Mouse (Mus musculus): ENCODE data around the gene Tfap2b. TPM values are rescaled to one million over a fixed set of nuclear protein-coding genes. Genes with fewer than 3 reads are reported as not detected.

Gene Tfap2b
- polyA plus RNA-seq, 1 experiment from 2014 or later: not detected

DNA sequence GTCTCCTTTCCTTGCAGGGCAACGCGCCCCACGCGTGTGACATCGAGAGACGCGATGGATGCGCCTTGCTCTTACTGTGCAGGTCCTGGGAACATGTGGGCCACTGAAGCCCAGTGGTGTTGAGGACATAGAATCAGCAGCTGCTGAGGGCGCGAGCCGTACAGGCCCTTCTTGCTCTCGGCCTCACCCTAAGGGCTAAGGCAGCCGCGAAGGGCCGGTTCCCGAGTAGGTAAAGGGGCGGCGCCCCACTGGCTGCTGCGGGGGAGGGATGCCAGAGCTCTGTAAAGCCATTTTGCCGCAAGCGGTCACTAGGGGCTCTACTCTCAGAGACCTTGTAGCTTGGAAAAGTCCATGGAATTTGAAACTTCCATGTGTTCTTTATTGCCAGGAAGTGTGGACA is 27.9 kb downstream of the Tfap2b start:
- no peak for TF ChIP-seq EP300 (IDR thresholded peaks at IDR 0.05; ENCODE audit: low read depth)
- no peak for TF ChIP-seq CTCF (IDR thresholded peaks at IDR 0.05; ENCODE audit: low read depth)
- H3K4me2 ChIP-seq (ENCODE audit: low read depth, low read length): no peak overlapping the region
- WGBS (ENCODE audit: insufficient replicate concordance): 6% methylated on average over 21 of the region's 21 CpGs
- H3K4me1 ChIP-seq (ENCODE audit: insufficient read depth): no peaks in the 10 kb centered on the region
- peaks cover 68% of the 10 kb centered on the region for H3K27me3 ChIP-seq (ENCODE audit: insufficient read depth, low read length)
- H3K9me3 ChIP-seq (ENCODE audit: low read length): no peaks in the 10 kb centered on the region
- H3K27ac ChIP-seq (ENCODE audit: low read depth): no peak overlapping the region
- no peak for DNase-seq
- no peak overlapping the region for H3K9ac ChIP-seq (replicated peaks)
- H3K36me3 ChIP-seq (replicated peaks; ENCODE audit: insufficient read depth, low read length): no peaks in the 10 kb centered on the region
- no peak overlapping the region for H3K4me3 ChIP-seq (ENCODE audit: low read depth, low read length)
- no peak for ATAC-seq

DNA sequence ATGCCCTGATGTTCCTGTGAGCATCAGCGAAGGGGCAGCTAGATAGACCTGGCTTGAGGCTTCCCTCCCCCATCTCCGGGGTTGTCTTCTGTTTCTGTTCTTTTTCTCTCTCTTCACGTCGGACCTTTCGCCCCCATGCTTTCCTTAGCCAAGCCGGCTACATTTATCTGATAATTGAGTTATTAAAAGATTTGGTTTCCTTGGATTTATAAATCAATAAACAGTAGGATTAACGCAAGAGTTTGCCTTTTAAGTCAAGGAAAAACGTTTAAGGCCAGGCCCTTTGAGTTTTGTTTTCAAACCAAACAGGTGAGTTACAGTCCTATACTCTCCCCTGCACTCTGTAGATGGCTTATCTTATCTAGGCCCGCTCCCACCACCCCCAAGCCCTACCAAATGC is 28.3 kb downstream of the Tfap2b start:
- Histone ChIP-seq H3K9ac (replicated peaks) (no peak overlapping the region), H3K4me3 (ENCODE audit: low read depth, low read length) (no peak overlapping the region), H3K4me1 (ENCODE audit: insufficient read depth) (no peaks in the 10 kb centered on the region), H3K4me2 (ENCODE audit: low read depth, low read length) (no peak overlapping the region), H3K36me3 (replicated peaks; ENCODE audit: insufficient read depth, low read length) (no peaks in the 10 kb centered on the region), H3K27ac (ENCODE audit: low read depth) (no peak overlapping the region), H3K9me3 (ENCODE audit: low read length) (no peaks in the 10 kb centered on the region), H3K27me3 (ENCODE audit: insufficient read depth, low read length) (peaks cover 71% of the 10 kb centered on the region)
- no peak for ATAC-seq
- TF ChIP-seq CTCF (IDR thresholded peaks at IDR 0.05; ENCODE audit: low read depth) (no peak), EP300 (IDR thresholded peaks at IDR 0.05; ENCODE audit: low read depth) (no peak)
- no peak for DNase-seq
- WGBS (ENCODE audit: insufficient replicate concordance): 2% methylated on average over 9 of the region's 9 CpGs

DNA sequence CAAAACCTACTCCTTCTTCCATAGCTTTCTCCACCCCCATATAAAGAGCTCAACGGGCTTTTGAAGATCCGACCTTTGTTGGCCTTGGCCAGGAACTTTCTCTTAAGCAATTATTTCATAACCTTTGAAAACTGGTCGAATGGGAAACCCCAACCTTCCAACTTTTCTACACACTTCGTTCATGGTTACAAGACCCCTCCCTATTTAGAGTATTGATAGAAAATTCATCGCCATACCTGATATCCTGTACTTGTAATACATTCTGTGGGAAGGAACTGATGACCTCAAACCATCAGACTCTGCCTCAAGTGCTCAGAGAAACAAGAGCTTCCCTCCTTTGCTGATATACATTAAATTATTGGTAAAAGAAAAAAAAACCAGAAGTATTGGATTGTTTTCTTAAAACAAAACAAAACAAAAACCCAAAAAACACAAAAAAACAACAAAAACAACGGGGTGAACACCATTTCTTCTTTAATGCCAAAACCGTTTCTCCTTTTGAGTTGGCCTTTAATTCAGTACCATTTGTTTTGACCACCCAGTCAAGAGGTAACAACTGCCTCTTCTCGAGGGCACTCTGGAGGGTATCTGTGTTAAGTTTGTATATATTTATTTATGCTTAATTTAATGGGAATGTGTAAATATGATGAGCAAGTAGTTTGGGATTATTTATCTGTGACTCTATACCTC is 29.2 kb downstream of the Tfap2b start:
- Histone ChIP-seq H3K9ac (replicated peaks) (no peak overlapping the region), H3K9me3 (ENCODE audit: low read length) (no peaks in the 10 kb centered on the region), H3K27ac (ENCODE audit: low read depth) (no peak overlapping the region), H3K27me3 (ENCODE audit: insufficient read depth, low read length) (peaks cover 70% of the 10 kb centered on the region), H3K4me2 (ENCODE audit: low read depth, low read length) (no peak overlapping the region), H3K4me3 (ENCODE audit: low read depth, low read length) (no peak overlapping the region), H3K36me3 (replicated peaks; ENCODE audit: insufficient read depth, low read length) (no peaks in the 10 kb centered on the region), H3K4me1 (ENCODE audit: insufficient read depth) (no peaks in the 10 kb centered on the region)
- TF ChIP-seq EP300 (IDR thresholded peaks at IDR 0.05; ENCODE audit: low read depth): no peak
- TF ChIP-seq CTCF (IDR thresholded peaks at IDR 0.05; ENCODE audit: low read depth): no peak
- no peak for ATAC-seq
- 5% methylated on average over 8 of the region's 8 CpGs for WGBS (ENCODE audit: insufficient replicate concordance)
- DNase-seq: no peak

DNA sequence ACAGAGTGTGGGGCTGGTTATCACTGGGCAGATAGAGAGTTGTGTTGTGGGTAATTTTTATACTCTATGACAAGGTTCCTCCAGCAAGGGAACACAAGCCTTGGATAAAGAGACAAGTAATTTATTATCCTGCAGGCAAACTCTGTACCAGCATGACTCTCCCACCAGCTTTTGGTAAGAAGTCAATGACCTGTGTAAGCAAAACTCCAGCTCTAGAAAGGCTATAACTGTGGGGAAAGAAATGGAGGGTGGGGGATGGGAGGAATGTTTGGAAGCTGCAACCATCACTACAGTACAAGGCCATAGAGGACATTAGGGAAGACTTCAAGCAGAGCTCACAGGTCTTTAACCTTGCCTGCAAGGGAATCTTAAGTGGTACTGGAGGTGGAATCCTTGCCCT is 31.3 kb downstream of the Tfap2b start:
- DNase-seq (no peak), ATAC-seq (no peak)
- Histone ChIP-seq H3K9me3 (ENCODE audit: low read length) (no peaks in the 10 kb centered on the region), H3K9ac (replicated peaks) (no peak overlapping the region), H3K4me3 (ENCODE audit: low read depth, low read length) (no peak overlapping the region), H3K27ac (ENCODE audit: low read depth) (no peak overlapping the region), H3K36me3 (replicated peaks; ENCODE audit: insufficient read depth, low read length) (no peaks in the 10 kb centered on the region), H3K27me3 (ENCODE audit: insufficient read depth, low read length) (peaks cover 55% of the 10 kb centered on the region), H3K4me2 (ENCODE audit: low read depth, low read length) (no peak overlapping the region), H3K4me1 (ENCODE audit: insufficient read depth) (no peaks in the 10 kb centered on the region)
- TF ChIP-seq CTCF (IDR thresholded peaks at IDR 0.05; ENCODE audit: low read depth) (no peak), EP300 (IDR thresholded peaks at IDR 0.05; ENCODE audit: low read depth) (no peak)

DNA sequence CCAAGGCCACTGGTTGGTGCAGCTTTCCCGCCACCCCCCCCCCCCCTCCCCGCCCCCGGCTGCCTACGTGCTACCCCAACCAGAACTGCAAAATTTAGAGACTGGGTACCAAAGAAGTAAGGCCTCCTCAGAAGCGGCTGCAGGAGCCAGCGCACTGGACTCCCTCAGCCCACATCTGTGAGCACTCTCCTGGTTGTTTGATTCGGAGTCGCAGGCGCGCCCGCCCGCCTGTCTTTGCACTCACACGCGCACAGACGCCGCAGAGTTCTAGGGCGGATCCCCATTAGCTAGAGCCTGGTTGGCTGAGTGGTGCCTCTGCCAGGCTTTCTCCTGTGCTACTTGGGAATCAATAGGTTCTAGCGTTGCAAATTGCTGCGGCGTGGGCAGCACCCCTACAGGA is 32.6 kb downstream of the Tfap2b start:
- no peak overlapping the region for H3K4me3 ChIP-seq (ENCODE audit: low read depth, low read length)
- H3K4me1 ChIP-seq (ENCODE audit: insufficient read depth): no peaks in the 10 kb centered on the region
- TF ChIP-seq CTCF (IDR thresholded peaks at IDR 0.05; ENCODE audit: low read depth) (no peak), EP300 (IDR thresholded peaks at IDR 0.05; ENCODE audit: low read depth) (no peak)
- DNase-seq (no peak), ATAC-seq (no peak)
- 1% methylated on average over 18 of the region's 20 CpGs for WGBS (ENCODE audit: insufficient replicate concordance)
- no peaks in the 10 kb centered on the region for H3K9me3 ChIP-seq (ENCODE audit: low read length)
- no peak overlapping the region for H3K4me2 ChIP-seq (ENCODE audit: low read depth, low read length)
- H3K27me3 ChIP-seq (ENCODE audit: insufficient read depth, low read length): peaks cover 45% of the 10 kb centered on the region
- H3K36me3 ChIP-seq (replicated peaks; ENCODE audit: insufficient read depth, low read length): no peaks in the 10 kb centered on the region
- H3K9ac ChIP-seq (replicated peaks): no peak overlapping the region
- no peak overlapping the region for H3K27ac ChIP-seq (ENCODE audit: low read depth)

DNA sequence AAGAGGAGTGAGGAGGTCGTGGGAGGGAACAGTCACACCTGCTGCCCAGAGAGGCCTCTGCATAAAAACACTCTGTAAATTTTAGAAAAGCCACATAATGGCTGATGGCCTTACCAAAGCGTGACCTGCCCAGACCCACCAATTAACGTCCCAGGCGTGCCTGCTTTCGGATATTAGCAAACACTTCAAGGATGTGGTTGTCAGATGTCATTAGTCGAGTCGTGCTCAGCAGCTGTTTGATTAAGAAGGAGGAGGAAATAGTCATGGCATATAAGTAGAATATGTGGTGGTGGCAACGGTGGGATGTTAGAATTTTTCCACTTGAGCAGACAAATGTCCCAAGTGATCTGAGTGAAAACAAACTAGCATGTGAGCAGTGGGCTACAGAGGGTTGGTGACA is 33.3 kb downstream of the Tfap2b start:
- Histone ChIP-seq H3K4me2 (ENCODE audit: low read depth, low read length) (no peak overlapping the region), H3K4me3 (ENCODE audit: low read depth, low read length) (no peak overlapping the region), H3K9me3 (ENCODE audit: low read length) (no peaks in the 10 kb centered on the region), H3K27me3 (ENCODE audit: insufficient read depth, low read length) (peaks cover 38% of the 10 kb centered on the region), H3K4me1 (ENCODE audit: insufficient read depth) (no peaks in the 10 kb centered on the region), H3K36me3 (replicated peaks; ENCODE audit: insufficient read depth, low read length) (no peaks in the 10 kb centered on the region), H3K9ac (replicated peaks) (no peak overlapping the region), H3K27ac (ENCODE audit: low read depth) (no peak overlapping the region)
- DNase-seq (no peak), ATAC-seq (no peak)
- 7% methylated on average over 8 of the region's 8 CpGs for WGBS (ENCODE audit: insufficient replicate concordance)
- no peak for TF ChIP-seq CTCF (IDR thresholded peaks at IDR 0.05; ENCODE audit: low read depth)
- no peak for TF ChIP-seq EP300 (IDR thresholded peaks at IDR 0.05; ENCODE audit: low read depth)

DNA sequence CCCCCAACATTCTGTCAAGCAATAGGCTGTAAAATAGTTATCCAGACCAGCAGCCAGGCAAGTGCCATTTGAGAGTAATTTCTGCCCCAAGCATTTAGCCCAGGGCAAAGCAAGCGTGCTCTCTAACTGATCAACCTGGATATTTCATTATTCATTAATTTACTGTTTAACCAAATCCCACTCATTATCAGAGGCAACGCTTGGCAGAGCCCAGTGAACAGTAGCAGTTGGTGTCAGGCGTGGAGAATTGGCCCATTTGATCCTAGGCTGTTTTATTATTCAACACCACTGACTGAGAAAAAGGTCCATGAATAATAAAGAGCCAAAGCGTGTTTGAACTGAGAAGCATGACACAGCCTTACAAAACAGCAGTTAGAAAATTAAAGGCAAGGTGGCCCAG is 36.3 kb downstream of the Tfap2b start:
- 46% methylated on average over 4 of the region's 4 CpGs for WGBS (ENCODE audit: insufficient replicate concordance)
- Histone ChIP-seq H3K4me3 (ENCODE audit: low read depth, low read length) (no peak overlapping the region), H3K36me3 (replicated peaks; ENCODE audit: insufficient read depth, low read length) (no peaks in the 10 kb centered on the region), H3K27me3 (ENCODE audit: insufficient read depth, low read length) (peaks cover 23% of the 10 kb centered on the region), H3K27ac (ENCODE audit: low read depth) (no peak overlapping the region), H3K4me2 (ENCODE audit: low read depth, low read length) (no peak overlapping the region), H3K9me3 (ENCODE audit: low read length) (no peaks in the 10 kb centered on the region), H3K4me1 (ENCODE audit: insufficient read depth) (no peaks in the 10 kb centered on the region), H3K9ac (replicated peaks) (no peak overlapping the region)
- no peak for DNase-seq
- TF ChIP-seq CTCF (IDR thresholded peaks at IDR 0.05; ENCODE audit: low read depth) (no peak), EP300 (IDR thresholded peaks at IDR 0.05; ENCODE audit: low read depth) (no peak)
- no peak for ATAC-seq

All from liver, postnatal 0 days (tissue).